Mouse (Mus musculus) liver, adult 2 months (tissue): ENCODE measurements around the gene Crip2.

ENCODE experiments used
- CTCF ChIP-seq: fragments of 200-500 bp; IDR thresholded peaks from 2 replicates; pipeline ENCODE4 v1.5.1; 2011; ENCODE audit warnings: low read depth, low read length, control low read depth
- POLR2A ChIP-seq: fragments of 200-500 bp; IDR thresholded peaks from 2 replicates; pipeline ENCODE4 v1.6.1; 2011; ENCODE audit warnings: low read length, control low read depth; ENCODE audit not compliant: insufficient read depth; ENCODE audit errors: extremely low read depth

DNA sequence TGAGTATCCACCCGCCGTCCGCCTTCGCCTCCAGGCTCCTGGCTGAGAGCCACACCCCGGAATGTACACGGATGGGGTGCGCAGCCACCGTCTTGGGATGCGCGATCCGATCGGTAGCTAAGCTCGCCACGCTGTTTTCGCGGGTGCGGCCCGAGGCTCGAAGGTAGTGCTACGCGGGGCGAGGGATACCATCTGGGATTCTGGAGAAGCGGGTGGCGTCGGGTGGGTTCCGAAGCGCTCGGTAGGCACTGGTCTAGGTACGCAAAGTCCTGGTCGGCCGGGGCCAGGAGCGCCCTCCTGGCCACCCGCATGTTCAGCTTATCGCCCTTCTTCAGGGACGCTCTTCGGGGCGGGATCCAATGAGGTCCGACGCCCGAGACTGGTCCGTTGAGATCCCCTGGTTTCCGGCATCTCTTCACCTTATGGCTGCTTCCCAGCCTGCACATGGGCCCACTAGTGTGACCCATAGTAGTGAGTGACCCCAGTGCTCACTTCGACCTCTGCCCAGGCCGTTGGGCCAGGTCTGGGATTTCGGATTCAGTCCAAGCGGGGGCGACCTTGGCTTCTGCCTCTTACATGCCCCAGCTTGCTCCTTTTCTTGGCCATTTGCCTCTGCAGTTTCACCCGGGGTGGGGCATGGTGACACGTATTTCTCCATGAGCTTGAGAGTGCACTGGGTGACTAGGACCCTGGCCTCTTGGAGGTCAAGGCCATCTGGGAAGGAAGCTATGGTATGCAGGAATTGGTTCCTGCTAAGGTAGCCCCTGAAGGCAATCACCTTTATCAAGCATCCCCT, 778 bp downstream of the Crip2 start:
- TF ChIP-seq POLR2A (no peak), CTCF (no peak)
